Mouse (Mus musculus): ENCODE results near the gene Ins2. TPM values are rescaled to one million over a fixed set of nuclear protein-coding genes. Genes with fewer than 3 reads are reported as not detected.

Gene Ins2
- polyA plus RNA-seq, 1 experiment from 2014 or later = 0.94 TPM

- Histone ChIP-seq H3K27me3 (peaks cover 96% of the 10 kb centered on the region), H3K9ac (replicated peaks) (no peak overlapping the region), H3K4me1 (peaks cover 33% of the 10 kb centered on the region), H3K27ac (replicated peaks) (no peak overlapping the region), H3K4me2 (replicated peaks) (no peak overlapping the region), H3K36me3 (no peaks in the 10 kb centered on the region), H3K9me3 (no peaks in the 10 kb centered on the region), H3K4me3 (no peak overlapping the region)
- no peak for ATAC-seq (replicated peaks)
Measured at GRCm38 (mm10) chr7:142661811-142662210, 81.4 kb downstream of the Ins2 start.

GRCm38 (mm10) chr7:142661046-142661445 is 82.1 kb downstream of the Ins2 start:
- no peak for ATAC-seq (replicated peaks)
- WGBS = under 1% methylated on average over 25 of the region's 25 CpGs
- Histone ChIP-seq H3K4me1 (peaks cover 33% of the 10 kb centered on the region), H3K36me3 (no peaks in the 10 kb centered on the region), H3K4me2 (replicated peaks) (no peak overlapping the region), H3K27me3 (peaks cover 98% of the 10 kb centered on the region), H3K9ac (replicated peaks) (no peak overlapping the region), H3K9me3 (no peaks in the 10 kb centered on the region), H3K4me3 (peak overlapping the region; percentile 24; the same call in 1 of the 2 replicates), H3K27ac (replicated peaks) (no peak overlapping the region)

GRCm38 (mm10) chr7:142660651-142660945 is 82.6 kb downstream of the Ins2 start:
- no peaks in the 10 kb centered on the region for H3K36me3 ChIP-seq
- under 1% methylated on average over 29 of the region's 29 CpGs for WGBS
- peaks cover 98% of the 10 kb centered on the region for H3K27me3 ChIP-seq
- H3K9ac ChIP-seq (replicated peaks) = no peak overlapping the region
- H3K4me1 ChIP-seq = peaks cover 33% of the 10 kb centered on the region
- H3K4me3 ChIP-seq = peak overlapping the region; percentile 24
- H3K9me3 ChIP-seq = no peaks in the 10 kb centered on the region
- no peak overlapping the region for H3K27ac ChIP-seq (replicated peaks)
- ATAC-seq (replicated peaks) = no peak
- peak overlapping the region; percentile 25; the same call in 1 of the 2 replicates for H3K4me2 ChIP-seq (replicated peaks)

GRCm38 (mm10) chr7:142659767-142660650 is 83.2 kb downstream of the Ins2 start:
- no peaks in the 10 kb centered on the region for H3K36me3 ChIP-seq
- no peak overlapping the region for H3K9ac ChIP-seq (replicated peaks)
- WGBS = under 1% methylated on average over 43 of the region's 43 CpGs
- ATAC-seq (replicated peaks) = peak; percentile 54; the same call in 1 of the 2 replicates
- peak overlapping the region; percentile 33 for H3K4me2 ChIP-seq (replicated peaks)
- H3K27ac ChIP-seq (replicated peaks) = no peak overlapping the region
- H3K9me3 ChIP-seq = no peaks in the 10 kb centered on the region
- peaks cover 33% of the 10 kb centered on the region for H3K4me1 ChIP-seq
- peak overlapping the region; percentile 29 for H3K4me3 ChIP-seq
- H3K27me3 ChIP-seq = peaks cover 98% of the 10 kb centered on the region

GRCm38 (mm10) chr7:142659181-142659681 is 84.0 kb downstream of the Ins2 start:
- ATAC-seq (replicated peaks) = peak; percentile 36; the same call in 1 of the 2 replicates
- 0 out of 2 replicates have a peak overlapping the region, but pooled peaks have one; percentile 4 for H3K9ac ChIP-seq (replicated peaks)

GRCm38 (mm10) chr7:142658681-142659180 is 84.5 kb downstream of the Ins2 start:
- no peak overlapping the region for H3K27ac ChIP-seq (replicated peaks)
- peak overlapping the region; percentile 33 for H3K4me2 ChIP-seq (replicated peaks)
- peak overlapping the region; percentile 29 for H3K4me3 ChIP-seq
- ATAC-seq (replicated peaks) = peak; percentile 32; the same call in 1 of the 2 replicates
- 0 out of 2 replicates have a peak overlapping the region, but pooled peaks have one; percentile 4 for H3K9ac ChIP-seq (replicated peaks)
- H3K4me1 ChIP-seq = peaks cover 29% of the 10 kb centered on the region
- 2% methylated on average over 38 of the region's 40 CpGs for WGBS
- no peaks in the 10 kb centered on the region for H3K36me3 ChIP-seq
- no peaks in the 10 kb centered on the region for H3K9me3 ChIP-seq
- H3K27me3 ChIP-seq = peaks cover 98% of the 10 kb centered on the region

More at GRCm38 (mm10) chr7:142659181-142659681, 84.0 kb downstream of the Ins2 start:
- peaks cover 98% of the 10 kb centered on the region for H3K27me3 ChIP-seq
- H3K27ac ChIP-seq (replicated peaks) = no peak overlapping the region
- peak overlapping the region; percentile 29 for H3K4me3 ChIP-seq
- H3K4me1 ChIP-seq = peaks cover 33% of the 10 kb centered on the region
- no peaks in the 10 kb centered on the region for H3K36me3 ChIP-seq
- WGBS = 1% methylated on average over 58 of the region's 70 CpGs
- no peaks in the 10 kb centered on the region for H3K9me3 ChIP-seq
- H3K4me2 ChIP-seq (replicated peaks) = peak overlapping the region; percentile 33

- Histone ChIP-seq H3K27ac (replicated peaks) (no peak overlapping the region), H3K9ac (replicated peaks) (0 out of 2 replicates have a peak overlapping the region, but pooled peaks have one; percentile 4), H3K4me3 (peak overlapping the region; percentile 29), H3K36me3 (no peaks in the 10 kb centered on the region), H3K4me1 (peaks cover 28% of the 10 kb centered on the region), H3K27me3 (peaks cover 95% of the 10 kb centered on the region), H3K4me2 (replicated peaks) (peak overlapping the region; percentile 33), H3K9me3 (no peaks in the 10 kb centered on the region)
- no peak for ATAC-seq (replicated peaks)
- under 1% methylated on average over 34 of the region's 34 CpGs for WGBS
Measured at GRCm38 (mm10) chr7:142657821-142658614, 85.2 kb downstream of the Ins2 start.

- Histone ChIP-seq H3K27me3 (peaks cover 88% of the 10 kb centered on the region), H3K27ac (replicated peaks) (no peak overlapping the region), H3K4me2 (replicated peaks) (no peak overlapping the region), H3K9me3 (no peaks in the 10 kb centered on the region), H3K4me3 (peak overlapping the region; percentile 29; the same call in 1 of the 2 replicates), H3K4me1 (peaks cover 28% of the 10 kb centered on the region), H3K36me3 (no peaks in the 10 kb centered on the region), H3K9ac (replicated peaks) (no peak overlapping the region)
- WGBS = 7% methylated on average over 7 of the region's 9 CpGs
- ATAC-seq (replicated peaks) = no peak
Measured at GRCm38 (mm10) chr7:142657341-142657791, 85.8 kb downstream of the Ins2 start.

- ATAC-seq (replicated peaks) = no peak
- Histone ChIP-seq H3K4me1 (peaks cover 28% of the 10 kb centered on the region), H3K36me3 (no peaks in the 10 kb centered on the region), H3K4me2 (replicated peaks) (no peak overlapping the region), H3K4me3 (no peak overlapping the region), H3K9me3 (no peaks in the 10 kb centered on the region), H3K27ac (replicated peaks) (no peak overlapping the region), H3K9ac (replicated peaks) (no peak overlapping the region), H3K27me3 (peaks cover 77% of the 10 kb centered on the region)
- WGBS = 34% methylated on average over 4 of the region's 4 CpGs
Measured at GRCm38 (mm10) chr7:142656055-142656454, 87.1 kb downstream of the Ins2 start.

GRCm38 (mm10) chr7:142655633-142656032 is 87.5 kb downstream of the Ins2 start:
- peaks cover 73% of the 10 kb centered on the region for H3K27me3 ChIP-seq
- 10% methylated on average over 11 of the region's 11 CpGs for WGBS
- no peak overlapping the region for H3K27ac ChIP-seq (replicated peaks)
- peaks cover 24% of the 10 kb centered on the region for H3K4me1 ChIP-seq
- H3K9ac ChIP-seq (replicated peaks) = no peak overlapping the region
- no peaks in the 10 kb centered on the region for H3K9me3 ChIP-seq
- H3K4me3 ChIP-seq = no peak overlapping the region
- ATAC-seq (replicated peaks) = no peak
- no peaks in the 10 kb centered on the region for H3K36me3 ChIP-seq
- H3K4me2 ChIP-seq (replicated peaks) = no peak overlapping the region

GRCm38 (mm10) chr7:142653726-142654125 is 89.5 kb downstream of the Ins2 start:
- Histone ChIP-seq H3K4me3 (no peak overlapping the region), H3K9ac (replicated peaks) (no peak overlapping the region), H3K4me1 (peaks cover 7% of the 10 kb centered on the region), H3K4me2 (replicated peaks) (no peak overlapping the region), H3K9me3 (no peaks in the 10 kb centered on the region), H3K27ac (replicated peaks) (no peak overlapping the region), H3K27me3 (peaks cover 54% of the 10 kb centered on the region), H3K36me3 (no peaks in the 10 kb centered on the region)
- 4% methylated on average over 18 of the region's 18 CpGs for WGBS
- ATAC-seq (replicated peaks) = no peak
